Mouse (Mus musculus): Measurements from ENCODE around the gene Tubb2b.
"Not testable (repeated sequence)": the region's sequence is repeated elsewhere in the genome, so short reads cannot be mapped to it uniquely, and the experiment has no call there.

Tubb2b gene

DNA sequence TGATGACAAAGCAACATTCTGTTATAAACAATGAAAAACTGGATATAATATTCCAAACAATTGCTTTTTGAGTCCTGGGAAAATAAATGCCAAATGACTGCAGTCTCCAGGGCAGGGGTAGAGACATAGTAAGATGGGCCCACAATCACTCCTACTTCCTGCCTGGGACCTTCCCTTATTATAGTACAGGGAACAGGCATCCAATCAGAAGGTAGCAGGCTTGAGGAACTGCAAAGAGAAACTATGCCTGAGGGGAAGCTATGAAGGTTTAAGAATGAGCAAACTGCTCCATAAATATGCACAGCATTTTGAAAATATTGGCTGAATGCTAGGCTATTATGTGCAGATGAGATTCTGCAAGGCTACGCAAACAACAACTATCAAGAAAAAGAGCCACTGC is 23.3 kb downstream of the Tubb2b start:
- DNase-seq (ENCODE audit: low read depth, low spot score) = no peak

- no peak for DNase-seq (ENCODE audit: low read depth, low spot score)
These were observed 24.0 kb downstream of the Tubb2b start for GRCm38 (mm10) chr13:34106256-34106655.

- DNase-seq (ENCODE audit: low read depth, low spot score) = no peak
These were observed 24.9 kb downstream of the Tubb2b start for GRCm38 (mm10) chr13:34105364-34105763.

GRCm38 (mm10) chr13:34101908-34102307 is 28.4 kb downstream of the Tubb2b start:
- DNase-seq (ENCODE audit: low read depth, low spot score) = no peak

- no peak for DNase-seq (ENCODE audit: low read depth, low spot score)
These were observed 29.0 kb downstream of the Tubb2b start for GRCm38 (mm10) chr13:34101247-34101646.

DNA sequence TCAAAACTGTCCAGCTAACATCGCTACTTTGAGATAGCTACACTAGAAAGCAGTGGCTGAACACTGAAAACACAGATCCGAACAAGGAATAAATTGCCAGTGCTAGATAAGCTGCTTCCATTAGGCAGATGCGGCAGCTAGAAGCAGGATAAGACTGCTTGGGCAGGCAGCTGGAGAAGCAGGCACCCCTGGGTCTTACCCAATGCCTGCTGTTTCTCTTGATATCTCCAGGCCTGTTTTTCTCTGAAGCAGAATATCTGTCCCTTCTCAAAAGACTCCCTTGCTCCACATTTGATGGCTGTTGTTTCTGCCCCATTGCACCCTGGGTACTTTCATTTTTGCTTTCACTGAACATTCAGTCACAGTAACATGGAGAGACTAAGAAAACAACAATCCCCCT is 29.5 kb downstream of the Tubb2b start:
- DNase-seq (ENCODE audit: low read depth, low spot score) = no peak

GRCm38 (mm10) chr13:34097086-34097485 is 33.2 kb downstream of the Tubb2b start:
- no peak for DNase-seq (ENCODE audit: low read depth, low spot score)

DNA sequence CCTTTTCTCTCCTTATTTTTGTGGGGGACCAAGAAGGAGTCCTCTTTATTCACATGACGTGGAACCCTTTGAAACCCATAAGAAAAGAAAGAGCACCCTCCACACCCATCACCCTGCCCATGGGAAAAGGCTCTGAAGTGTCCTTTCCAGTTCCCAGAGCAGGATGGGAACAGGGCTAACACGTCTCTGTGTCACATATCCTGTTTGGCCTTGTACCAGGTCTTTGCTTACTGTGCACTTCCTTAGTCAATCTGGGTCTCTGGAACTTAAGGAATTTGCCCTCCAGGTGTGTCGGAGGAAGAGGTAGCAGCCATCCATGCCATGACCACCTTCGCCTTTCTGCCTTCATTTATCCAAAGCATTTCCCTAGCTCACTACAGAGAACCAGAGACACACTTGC is 33.8 kb downstream of the Tubb2b start:
- DNase-seq (ENCODE audit: low read depth, low spot score) = no peak

- peak; percentile 51 for DNase-seq (ENCODE audit: low read depth, low spot score)
These were observed 34.5 kb downstream of the Tubb2b start for GRCm38 (mm10) chr13:34095542-34096435.

DNA sequence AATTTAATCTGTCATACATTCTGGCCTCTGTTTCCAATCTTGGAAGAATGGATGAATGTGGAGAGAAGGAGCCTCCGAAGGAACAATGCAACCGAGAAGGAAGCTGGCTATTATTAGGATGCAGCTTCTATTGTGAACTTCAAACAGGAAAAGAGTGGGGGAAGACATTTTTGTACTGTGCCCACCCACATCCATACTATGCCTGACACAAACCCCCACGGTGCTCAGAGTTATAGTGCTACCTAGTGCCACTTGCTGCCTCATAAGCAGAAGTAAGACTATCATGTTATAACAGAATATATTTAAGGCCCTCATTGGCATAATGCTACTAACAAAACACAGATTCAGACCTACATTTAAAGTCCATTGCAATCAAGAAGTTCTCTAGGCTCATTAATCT is 40.9 kb downstream of the Tubb2b start:
- DNase-seq (ENCODE audit: low read depth, low spot score) = no peak

GRCm38 (mm10) chr13:34088871-34089288 is 41.4 kb downstream of the Tubb2b start:
- no peak for DNase-seq (ENCODE audit: low read depth, low spot score)

DNA sequence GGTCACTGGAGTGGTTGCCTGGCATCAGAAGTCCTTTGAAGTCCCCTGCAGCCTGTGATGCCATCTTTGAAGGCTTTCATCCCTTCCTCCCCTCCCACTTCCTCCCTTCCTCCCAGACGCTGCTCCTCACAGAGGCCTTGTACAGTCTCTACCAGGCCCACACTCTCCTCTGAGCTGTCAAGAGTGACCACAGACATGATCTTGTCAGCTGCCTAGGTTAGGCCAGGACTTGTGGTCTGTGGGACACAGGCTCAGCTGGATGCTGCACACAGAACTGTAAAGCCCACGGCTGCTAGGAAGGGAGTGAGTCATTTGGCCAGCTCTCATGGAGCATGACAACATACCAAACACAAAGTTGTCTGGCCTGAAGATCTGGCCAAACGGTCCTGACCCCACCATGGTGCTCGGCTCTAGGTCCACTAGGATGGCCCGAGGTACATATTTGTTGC is 42.0 kb downstream of the Tubb2b start:
- not testable (repeated sequence) for DNase-seq (ENCODE audit: low read depth, low spot score)

GRCm38 (mm10) chr13:34087052-34087812 is 43.0 kb downstream of the Tubb2b start:
- no peak for DNase-seq (ENCODE audit: low read depth, low spot score)

GRCm38 (mm10) chr13:34084026-34084750 is 46.1 kb downstream of the Tubb2b start:
- no peak for DNase-seq (ENCODE audit: low read depth, low spot score)

DNA sequence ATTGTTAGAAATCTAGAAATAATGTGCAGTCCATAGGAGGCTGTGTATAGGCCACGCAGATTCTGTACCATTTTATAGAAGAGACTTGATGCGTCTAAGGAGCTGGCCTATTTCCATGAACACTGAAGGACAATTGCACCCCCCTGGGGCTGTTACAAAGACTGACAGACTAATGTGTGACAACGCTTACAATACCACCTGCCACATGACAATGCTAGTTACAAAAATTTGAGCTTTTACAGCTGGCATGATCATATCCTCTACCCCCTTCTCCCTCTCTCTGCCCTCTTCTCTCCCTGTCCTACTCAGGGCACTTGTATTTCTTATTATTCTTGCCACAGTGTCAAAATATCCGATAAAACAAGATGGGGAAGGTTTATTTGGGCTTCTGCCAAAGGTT is 48.3 kb downstream of the Tubb2b start:
- no peak for DNase-seq (ENCODE audit: low read depth, low spot score)

- DNase-seq (ENCODE audit: low read depth, low spot score) = no peak
These were observed 50.5 kb downstream of the Tubb2b start for GRCm38 (mm10) chr13:34079801-34080200.

DNA sequence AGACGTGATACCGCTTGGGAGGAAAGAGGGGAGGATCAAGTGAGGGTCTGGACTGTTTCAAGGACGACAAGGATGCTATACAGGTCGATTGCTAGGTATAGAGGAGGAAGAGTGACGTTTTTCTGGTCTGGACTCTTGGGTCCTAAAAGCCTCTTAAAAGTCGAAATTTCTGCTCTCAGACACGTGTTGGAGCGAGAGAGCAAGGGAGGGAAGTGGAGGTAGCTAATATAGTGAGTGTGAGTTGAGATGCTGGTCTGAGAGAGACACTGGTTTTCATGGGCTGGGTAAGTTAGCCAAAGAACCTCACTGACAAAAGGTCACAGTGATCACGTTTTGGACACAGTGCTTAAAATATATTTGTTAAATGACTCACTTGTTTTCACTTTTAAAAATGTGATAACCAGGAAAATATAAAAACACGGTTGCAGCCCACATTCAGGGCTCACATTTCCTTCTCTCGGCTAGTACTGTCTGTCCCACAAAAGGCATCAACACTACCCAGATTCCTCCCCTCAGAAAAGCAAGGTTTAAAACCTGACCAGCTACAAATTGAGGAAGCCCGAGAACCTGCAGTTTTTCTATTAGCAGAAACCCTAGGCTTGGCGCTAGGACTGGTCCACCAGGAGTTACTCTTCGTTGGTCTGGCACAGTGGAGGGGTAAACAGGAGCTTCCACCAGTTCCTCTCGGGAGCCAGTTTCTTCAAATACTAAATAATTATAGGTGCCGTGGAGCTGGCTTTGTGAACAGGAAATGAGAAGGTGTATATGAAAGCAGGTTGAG is 51.6 kb downstream of the Tubb2b start:
- no peak for DNase-seq (ENCODE audit: low read depth, low spot score)

- peak; percentile 89 for DNase-seq (ENCODE audit: low read depth, low spot score)
These were observed 52.6 kb downstream of the Tubb2b start, which contains the start of gene Tubb2a for GRCm38 (mm10) chr13:34077492-34078271. Gene Tubb2a, minus strand, starts transcription at chr13:34078007.

Measured in mesoderm, embryonic 11.5 days (tissue).